Mouse (Mus musculus): ENCODE data around the gene Tdp1. TPM values are rescaled to one million over a fixed set of nuclear protein-coding genes. Genes with fewer than 3 reads are reported as not detected.

Gene Tdp1
- polyA plus RNA-seq (2015; fragmentation: Nextera tagmentation; extraction: Ambion mirVana), result 49.9 and 55.7 TPM in 2 replicates

GRCm38 (mm10) chr12:99884269-99885261 lies at the start of gene Tdp1, which contains the start of gene Efcab11:
TSS of gene Tdp1 (plus strand) at chr12:99884517.
TSS of gene Efcab11 (minus strand) at chr12:99884439.
- peak; percentile 97 for DNase-seq (ENCODE audit: low spot score)

- DNase-seq (ENCODE audit: low spot score), result peak; percentile 12
Measured at GRCm38 (mm10) chr12:99836404-99837131, 47.7 kb upstream of the Tdp1 start.

GRCm38 (mm10) chr12:99837528-99837927 lies 46.8 kb upstream of the Tdp1 start:
- DNase-seq (ENCODE audit: low spot score), result peak; percentile 16

- no peak for DNase-seq (ENCODE audit: low spot score)
Measured at GRCm38 (mm10) chr12:99838109-99838508, 46.2 kb upstream of the Tdp1 start.

GRCm38 (mm10) chr12:99838703-99839102 lies 45.6 kb upstream of the Tdp1 start:
- peak; percentile 29 for DNase-seq (ENCODE audit: low spot score)

- DNase-seq (ENCODE audit: low spot score), result no peak
Measured at GRCm38 (mm10) chr12:99844951-99845350, 39.4 kb upstream of the Tdp1 start.

- no peak for DNase-seq (ENCODE audit: low spot score)
Measured at GRCm38 (mm10) chr12:99849996-99850395, 34.3 kb upstream of the Tdp1 start.

- DNase-seq (ENCODE audit: low spot score), result no peak
Measured at GRCm38 (mm10) chr12:99853323-99854258, 30.7 kb upstream of the Tdp1 start.

GRCm38 (mm10) chr12:99856011-99856410 lies 28.3 kb upstream of the Tdp1 start:
- no peak for DNase-seq (ENCODE audit: low spot score)

GRCm38 (mm10) chr12:99858664-99859063 lies 25.7 kb upstream of the Tdp1 start:
- no peak for DNase-seq (ENCODE audit: low spot score)

GRCm38 (mm10) chr12:99859391-99860100 lies 24.8 kb upstream of the Tdp1 start:
- no peak for DNase-seq (ENCODE audit: low spot score)

- DNase-seq (ENCODE audit: low spot score), result no peak
Measured at GRCm38 (mm10) chr12:99860981-99861380, 23.3 kb upstream of the Tdp1 start.

GRCm38 (mm10) chr12:99864613-99865012 lies 19.7 kb upstream of the Tdp1 start:
- no peak for DNase-seq (ENCODE audit: low spot score)

GRCm38 (mm10) chr12:99868821-99869220 lies 15.5 kb upstream of the Tdp1 start:
- no peak for DNase-seq (ENCODE audit: low spot score)

GRCm38 (mm10) chr12:99873443-99873842 lies 10.9 kb upstream of the Tdp1 start:
- no peak for DNase-seq (ENCODE audit: low spot score)

GRCm38 (mm10) chr12:99874609-99875008 lies 9.7 kb upstream of the Tdp1 start:
- no peak for DNase-seq (ENCODE audit: low spot score)

- DNase-seq (ENCODE audit: low spot score), result peak; percentile 96
Measured at GRCm38 (mm10) chr12:99883000-99883712, 1.2 kb upstream of the Tdp1 start.

- DNase-seq (ENCODE audit: low spot score), result no peak
Measured at GRCm38 (mm10) chr12:99883713-99884105, 608 bp upstream of the Tdp1 start.

GRCm38 (mm10) chr12:99885282-99885901 lies 1.1 kb downstream of the Tdp1 start:
- DNase-seq (ENCODE audit: low spot score), result no peak

Measured in thymus, postnatal 0 days (tissue).